Mouse (Mus musculus): ENCODE data around the gene Slc9a3.

GRCm38 (mm10) chr13:74208986-74209345, 87.7 kb downstream of the Slc9a3 start:
- TF ChIP-seq CTCF (IDR thresholded peaks at IDR 0.05; ENCODE audit: borderline replicate concordance, control insufficient read depth, extremely low read depth, insufficient read depth, low read length, poor library complexity) (no peak), POLR2A (IDR thresholded peaks at IDR 0.05; ENCODE audit: control insufficient read depth, extremely low read depth, insufficient read depth, low read length, poor library complexity) (no peak)

Data from thymus, adult 2 months (tissue).